Mouse (Mus musculus): Measurements from ENCODE around the gene Kirrel3. TPM values are rescaled to one million over a fixed set of nuclear protein-coding genes. Genes with fewer than 3 reads are reported as not detected.

Gene Kirrel3
- polyA plus RNA-seq, 1 experiment from 2014 or later, result 48.9 TPM

- no peak for ATAC-seq
- Histone ChIP-seq H3K4me2 (ENCODE audit: low read length) (no peak overlapping the region), H3K9me3 (ENCODE audit: control insufficient read depth, low read length) (no peaks in the 10 kb centered on the region), H3K27me3 (replicated peaks; ENCODE audit: control insufficient read depth, insufficient read depth, low read length) (no peaks in the 10 kb centered on the region), H3K36me3 (ENCODE audit: control insufficient read depth, insufficient read depth, low read length) (no peaks in the 10 kb centered on the region), H3K4me3 (ENCODE audit: low read length) (no peak overlapping the region), H3K27ac (ENCODE audit: low read depth, low read length) (no peak overlapping the region), H3K9ac (ENCODE audit: low read depth, low read length) (no peak overlapping the region), H3K4me1 (ENCODE audit: control insufficient read depth, insufficient read depth, low read depth, low read length) (no peaks in the 10 kb centered on the region)
- 77% methylated on average over 6 of the region's 6 CpGs for WGBS
Measured at GRCm38 (mm10) chr9:35026311-35026710, 540.6 kb downstream of the Kirrel3 start.

DNA sequence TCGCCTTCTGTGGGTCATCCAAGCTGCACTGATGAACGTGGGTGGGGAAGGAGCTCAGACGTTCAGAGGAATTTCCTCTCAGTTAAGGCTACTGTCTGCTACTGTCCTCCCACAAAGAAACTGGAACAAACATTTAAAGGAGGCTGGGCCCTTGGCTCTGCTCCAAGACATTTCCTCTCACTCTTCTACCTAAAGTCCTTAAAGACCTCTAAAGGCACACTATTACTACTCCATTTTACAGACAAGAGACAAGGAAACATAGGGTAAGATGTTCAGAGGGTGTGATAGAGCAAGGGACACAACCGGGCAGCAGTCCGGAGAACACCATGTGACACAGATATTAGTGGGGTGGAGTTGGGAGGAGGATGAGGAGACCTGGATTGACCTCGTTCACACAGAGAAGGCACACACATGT lies 541.2 kb downstream of the Kirrel3 start:
- H3K9ac ChIP-seq (ENCODE audit: low read depth, low read length), result no peak overlapping the region
- no peak for ATAC-seq
- WGBS, result 63% methylated on average over 6 of the region's 6 CpGs

GRCm38 (mm10) chr9:35027382-35027997 lies 541.8 kb downstream of the Kirrel3 start:
- Histone ChIP-seq H3K36me3 (ENCODE audit: control insufficient read depth, insufficient read depth, low read length) (no peaks in the 10 kb centered on the region), H3K27me3 (replicated peaks; ENCODE audit: control insufficient read depth, insufficient read depth, low read length) (no peaks in the 10 kb centered on the region), H3K9ac (ENCODE audit: low read depth, low read length) (no peak overlapping the region), H3K4me2 (ENCODE audit: low read length) (no peak overlapping the region), H3K4me1 (ENCODE audit: control insufficient read depth, insufficient read depth, low read depth, low read length) (no peaks in the 10 kb centered on the region), H3K27ac (ENCODE audit: low read depth, low read length) (no peak overlapping the region), H3K4me3 (ENCODE audit: low read length) (no peak overlapping the region), H3K9me3 (ENCODE audit: control insufficient read depth, low read length) (no peaks in the 10 kb centered on the region)
- whole genome bisulfite sequencing, result 75% methylated on average over 6 of the region's 6 CpGs
- no peak for ATAC-seq

More for the DNA sequence above, 541.2 kb downstream of the Kirrel3 start:
- Histone ChIP-seq H3K4me1 (ENCODE audit: control insufficient read depth, insufficient read depth, low read depth, low read length) (no peaks in the 10 kb centered on the region), H3K9me3 (ENCODE audit: control insufficient read depth, low read length) (no peaks in the 10 kb centered on the region), H3K36me3 (ENCODE audit: control insufficient read depth, insufficient read depth, low read length) (no peaks in the 10 kb centered on the region), H3K4me3 (ENCODE audit: low read length) (no peak overlapping the region), H3K27me3 (replicated peaks; ENCODE audit: control insufficient read depth, insufficient read depth, low read length) (no peaks in the 10 kb centered on the region), H3K4me2 (ENCODE audit: low read length) (no peak overlapping the region), H3K27ac (ENCODE audit: low read depth, low read length) (no peak overlapping the region)

GRCm38 (mm10) chr9:35030823-35031222 lies 545.1 kb downstream of the Kirrel3 start:
- 0 out of 2 replicates have a peak, but pooled peaks have one; percentile 38 for ATAC-seq
- H3K27me3 ChIP-seq (replicated peaks; ENCODE audit: control insufficient read depth, insufficient read depth, low read length), result no peaks in the 10 kb centered on the region
- H3K27ac ChIP-seq (ENCODE audit: low read depth, low read length), result no peak overlapping the region
- no peaks in the 10 kb centered on the region for H3K4me1 ChIP-seq (ENCODE audit: control insufficient read depth, insufficient read depth, low read depth, low read length)
- no peak overlapping the region for H3K4me3 ChIP-seq (ENCODE audit: low read length)
- no peaks in the 10 kb centered on the region for H3K36me3 ChIP-seq (ENCODE audit: control insufficient read depth, insufficient read depth, low read length)
- H3K9ac ChIP-seq (ENCODE audit: low read depth, low read length), result no peak overlapping the region
- 77% methylated on average over 5 of the region's 5 CpGs for WGBS
- H3K9me3 ChIP-seq (ENCODE audit: control insufficient read depth, low read length), result no peaks in the 10 kb centered on the region
- no peak overlapping the region for H3K4me2 ChIP-seq (ENCODE audit: low read length)

DNA sequence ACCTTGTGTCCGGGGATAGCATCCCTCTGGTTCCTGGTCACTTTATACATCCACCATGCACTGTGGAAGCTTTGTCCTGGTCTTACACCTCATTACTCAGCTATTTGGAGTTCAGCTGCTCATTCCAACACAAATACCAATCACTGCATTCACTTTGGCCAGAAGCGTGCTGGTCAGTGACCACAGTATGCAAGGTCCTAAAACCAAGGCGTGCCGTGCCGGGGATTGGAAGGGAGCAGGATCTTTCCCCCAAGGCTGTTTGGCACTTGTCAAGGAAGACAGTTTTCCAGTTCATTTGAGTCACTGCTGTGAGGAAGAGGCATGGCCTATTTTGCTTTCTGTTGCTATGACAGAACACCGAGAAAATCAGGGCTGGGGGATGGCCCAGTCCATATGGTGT lies 546.8 kb downstream of the Kirrel3 start:
- H3K9ac ChIP-seq (ENCODE audit: low read depth, low read length), result no peak overlapping the region
- H3K4me3 ChIP-seq (ENCODE audit: low read length), result no peak overlapping the region
- no peak overlapping the region for H3K4me2 ChIP-seq (ENCODE audit: low read length)
- no peak overlapping the region for H3K27ac ChIP-seq (ENCODE audit: low read depth, low read length)
- WGBS, result 49% methylated on average over 6 of the region's 6 CpGs
- no peaks in the 10 kb centered on the region for H3K27me3 ChIP-seq (replicated peaks; ENCODE audit: control insufficient read depth, insufficient read depth, low read length)
- no peaks in the 10 kb centered on the region for H3K9me3 ChIP-seq (ENCODE audit: control insufficient read depth, low read length)
- no peaks in the 10 kb centered on the region for H3K4me1 ChIP-seq (ENCODE audit: control insufficient read depth, insufficient read depth, low read depth, low read length)
- no peak; the same call in 1 of the 2 replicates for ATAC-seq
- no peaks in the 10 kb centered on the region for H3K36me3 ChIP-seq (ENCODE audit: control insufficient read depth, insufficient read depth, low read length)

- no peak overlapping the region for H3K27ac ChIP-seq (ENCODE audit: low read depth, low read length)
- no peaks in the 10 kb centered on the region for H3K4me1 ChIP-seq (ENCODE audit: control insufficient read depth, insufficient read depth, low read depth, low read length)
- 60% methylated on average over 14 of the region's 14 CpGs for WGBS
- no peak for ATAC-seq
- no peak overlapping the region for H3K9ac ChIP-seq (ENCODE audit: low read depth, low read length)
- no peaks in the 10 kb centered on the region for H3K36me3 ChIP-seq (ENCODE audit: control insufficient read depth, insufficient read depth, low read length)
- no peaks in the 10 kb centered on the region for H3K27me3 ChIP-seq (replicated peaks; ENCODE audit: control insufficient read depth, insufficient read depth, low read length)
- no peak overlapping the region for H3K4me2 ChIP-seq (ENCODE audit: low read length)
- no peak overlapping the region for H3K4me3 ChIP-seq (ENCODE audit: low read length)
- H3K9me3 ChIP-seq (ENCODE audit: control insufficient read depth, low read length), result no peaks in the 10 kb centered on the region
Measured at GRCm38 (mm10) chr9:35035074-35035473, 549.4 kb downstream of the Kirrel3 start.

DNA sequence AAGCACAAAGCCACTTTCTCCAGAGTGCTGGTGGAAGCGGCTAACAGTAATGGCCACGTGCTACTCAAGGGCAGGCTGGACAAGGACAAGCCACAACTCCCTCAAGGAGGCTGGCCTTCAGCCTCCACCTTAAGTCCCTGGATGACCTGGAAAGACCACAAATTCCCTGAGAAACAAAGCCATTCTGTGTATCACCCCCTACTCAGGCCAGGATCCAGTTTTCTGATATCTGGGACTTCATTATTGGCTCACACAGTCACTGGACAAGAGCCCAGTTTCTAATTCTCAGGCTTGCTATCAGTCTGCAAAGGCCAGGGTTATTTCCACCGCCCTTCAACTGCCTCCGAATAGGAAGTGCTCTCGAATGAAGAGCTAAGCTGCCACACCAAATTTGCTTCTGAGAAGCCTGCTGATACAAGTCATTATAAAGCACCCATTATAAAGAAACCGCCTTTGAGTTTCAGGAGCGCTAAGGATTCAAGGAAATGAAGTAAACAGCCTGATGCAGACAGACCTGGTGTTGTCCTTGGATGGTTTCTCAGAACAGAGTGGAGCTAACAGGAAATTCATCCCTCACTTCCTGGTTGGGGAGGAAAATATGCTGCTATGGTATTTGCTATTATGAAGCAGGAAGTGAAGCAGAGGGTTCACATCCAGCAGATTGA lies 553.4 kb downstream of the Kirrel3 start:
- Histone ChIP-seq H3K36me3 (ENCODE audit: control insufficient read depth, insufficient read depth, low read length) (no peaks in the 10 kb centered on the region), H3K9ac (ENCODE audit: low read depth, low read length) (no peak overlapping the region), H3K27me3 (replicated peaks; ENCODE audit: control insufficient read depth, insufficient read depth, low read length) (no peaks in the 10 kb centered on the region), H3K9me3 (ENCODE audit: control insufficient read depth, low read length) (no peaks in the 10 kb centered on the region), H3K4me2 (ENCODE audit: low read length) (no peak overlapping the region), H3K4me3 (ENCODE audit: low read length) (no peak overlapping the region), H3K4me1 (ENCODE audit: control insufficient read depth, insufficient read depth, low read depth, low read length) (no peaks in the 10 kb centered on the region; the same call in 1 of the 2 replicates), H3K27ac (ENCODE audit: low read depth, low read length) (no peak overlapping the region)
- ATAC-seq, result 0 out of 2 replicates have a peak, but pooled peaks have one; percentile 31
- 68% methylated on average over 7 of the region's 7 CpGs for WGBS

DNA sequence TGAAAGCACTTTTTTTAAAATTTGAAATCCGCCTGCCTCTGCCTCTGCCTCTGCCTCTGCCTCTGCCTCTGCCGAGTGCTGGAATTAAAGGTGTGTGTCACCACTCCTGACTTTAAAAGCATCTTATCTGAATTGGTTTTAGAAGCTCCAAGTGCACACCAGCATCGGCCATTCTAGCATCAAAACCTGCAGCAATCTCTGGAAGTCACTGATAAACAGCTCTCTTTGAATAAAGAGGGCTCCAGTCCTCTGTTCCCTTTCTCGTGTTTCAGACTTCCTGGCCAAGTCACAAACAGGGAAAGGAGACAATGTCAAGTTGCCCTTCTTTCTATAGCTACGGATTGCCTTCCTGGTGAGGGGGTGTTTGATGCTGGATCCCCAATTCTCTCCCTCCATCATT lies 554.2 kb downstream of the Kirrel3 start:
- no peaks in the 10 kb centered on the region for H3K36me3 ChIP-seq (ENCODE audit: control insufficient read depth, insufficient read depth, low read length)
- H3K27me3 ChIP-seq (replicated peaks; ENCODE audit: control insufficient read depth, insufficient read depth, low read length), result no peaks in the 10 kb centered on the region
- H3K9ac ChIP-seq (ENCODE audit: low read depth, low read length), result no peak overlapping the region
- peaks cover 5% of the 10 kb centered on the region for H3K4me1 ChIP-seq (ENCODE audit: control insufficient read depth, insufficient read depth, low read depth, low read length)
- H3K4me2 ChIP-seq (ENCODE audit: low read length), result no peak overlapping the region
- 70% methylated on average over 5 of the region's 5 CpGs for WGBS
- H3K4me3 ChIP-seq (ENCODE audit: low read length), result no peak overlapping the region
- no peak for ATAC-seq
- no peaks in the 10 kb centered on the region for H3K9me3 ChIP-seq (ENCODE audit: control insufficient read depth, low read length)
- H3K27ac ChIP-seq (ENCODE audit: low read depth, low read length), result no peak overlapping the region

DNA sequence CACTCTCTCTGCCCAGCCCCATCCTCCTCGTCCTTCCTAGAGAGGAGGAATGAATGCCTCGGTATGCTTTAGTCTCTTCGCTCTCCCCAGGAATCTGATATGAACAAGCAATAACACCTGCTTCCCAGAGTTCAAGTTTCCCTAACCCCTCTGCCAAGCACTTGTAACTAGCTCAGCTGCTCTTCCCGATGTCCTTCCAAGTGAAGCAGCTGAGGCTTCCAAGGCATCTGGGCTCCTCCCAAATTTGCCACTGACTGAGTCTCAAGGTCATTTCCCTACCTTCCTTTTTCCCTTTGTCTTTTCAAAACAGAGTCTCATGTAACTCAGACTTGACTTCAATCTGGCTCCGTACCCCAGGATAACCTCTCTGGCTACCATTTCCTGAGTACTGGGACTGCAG lies 555.8 kb downstream of the Kirrel3 start:
- Histone ChIP-seq H3K9ac (ENCODE audit: low read depth, low read length) (no peak overlapping the region), H3K27ac (ENCODE audit: low read depth, low read length) (no peak overlapping the region), H3K4me1 (ENCODE audit: control insufficient read depth, insufficient read depth, low read depth, low read length) (peaks cover 11% of the 10 kb centered on the region), H3K4me2 (ENCODE audit: low read length) (no peak overlapping the region), H3K4me3 (ENCODE audit: low read length) (no peak overlapping the region), H3K36me3 (ENCODE audit: control insufficient read depth, insufficient read depth, low read length) (no peaks in the 10 kb centered on the region), H3K27me3 (replicated peaks; ENCODE audit: control insufficient read depth, insufficient read depth, low read length) (no peaks in the 10 kb centered on the region), H3K9me3 (ENCODE audit: control insufficient read depth, low read length) (no peaks in the 10 kb centered on the region)
- 70% methylated on average over 5 of the region's 5 CpGs for WGBS
- ATAC-seq, result no peak

Data from hindbrain, embryonic 16.5 days (tissue).